Mouse (Mus musculus) kidney, embryonic 16.5 days (tissue): Measurements from ENCODE around the gene Kansl2. TPM values are rescaled to one million over a fixed set of nuclear protein-coding genes. Genes with fewer than 3 reads are reported as not detected.

ENCODE experiments used
- ATAC-seq: fragments of 200-750 bp; cut with Nextera tagmentation; 2 replicates; pipeline ENCODE4 v1.8.0; 2017; ENCODE audit warnings: moderate TSS enrichment; ENCODE audit not compliant: low FRiP score, low TSS enrichment
- H3K27ac ChIP-seq: fragments of 300-500 bp; sonication (generic); 2 replicates; pipeline ENCODE4 v1.5.1; 2014; ENCODE audit warnings: low read length
- H3K27me3 ChIP-seq: fragments of 300-500 bp; sonication (generic); 2 replicates; pipeline ENCODE4 v1.6.1; 2014; ENCODE audit warnings: low read length, control low read depth, mixed read lengths; ENCODE audit not compliant: insufficient read depth
- H3K36me3 ChIP-seq: fragments of 300-500 bp; sonication (generic); 2 replicates; pipeline ENCODE4 v1.6.1; 2014; ENCODE audit warnings: low read length, control low read depth, mixed read lengths; ENCODE audit not compliant: insufficient read depth
- H3K4me1 ChIP-seq: fragments of 300-500 bp; sonication (generic); 2 replicates; pipeline ENCODE4 v1.6.1; 2014; ENCODE audit warnings: low read length, control low read depth, mixed read lengths; ENCODE audit not compliant: insufficient read depth
- H3K4me2 ChIP-seq: fragments of 300-500 bp; sonication (generic); replicated peaks from 2 replicates; pipeline ENCODE4 v1.6.1; 2014; ENCODE audit warnings: low read depth, low read length
- H3K4me3 ChIP-seq: fragments of 300-500 bp; sonication (generic); 2 replicates; pipeline ENCODE4 v1.5.1; 2014; ENCODE audit warnings: mild to moderate bottlenecking, low read length
- H3K9ac ChIP-seq: fragments of 300-500 bp; sonication (generic); replicated peaks from 2 replicates; pipeline ENCODE4 v1.6.1; 2014; ENCODE audit warnings: low read length
- H3K9me3 ChIP-seq: fragments of 300-500 bp; sonication (generic); 2 replicates; pipeline ENCODE4 v1.6.1; 2016; ENCODE audit warnings: low read length, control low read depth
- WGBS: fragments of 180-500 bp; shearing (Covaris S2); extraction: QIAGEN DNeasy Blood & Tissue Kit; methylation state at CpG from one replicate; pipeline ENCODE4 v1.1.7; 2014; 5-methylcytosine and 5-hydroxymethylcytosine counted together
- polyA plus RNA-seq: library from polyadenylated mRNA; unstranded; fragments of >200 nt; fragmentation: Nextera tagmentation; extraction: Ambion mirVana; gene quantifications from 2 replicates; pipeline ENCODE4 v1.2.1, GENCODE M21; 2015

The Kansl2 gene
- polyA plus RNA-seq, result 106 and 113 TPM in 2 replicates

- Histone ChIP-seq H3K27ac (peak within 1 kb of the TSS; percentile 100), H3K36me3 (peaks cover 25% of the 10 kb centered on the region), H3K4me1 (peaks cover 9% of the 10 kb centered on the region), H3K4me3 (peak within 1 kb of the TSS; percentile 90), H3K9ac (peak within 1 kb of the TSS; percentile 98), H3K9me3 (no peaks in the 10 kb centered on the region), H3K27me3 (no peaks in the 10 kb centered on the region), H3K4me2 (peak within 1 kb of the TSS; percentile 91)
- WGBS, result under 1% methylated on average over 63 of the region's 70 CpGs
- peak; percentile 100 for ATAC-seq
Observed at GRCm38 (mm10) chr15:98533881-98534627, at the start of gene Kansl2. Gene Kansl2, minus strand, starts transcription at chr15:98534264.

- H3K9me3 ChIP-seq, result no peaks in the 10 kb centered on the region
- no peak for ATAC-seq
- WGBS, result 71% methylated on average over 8 of the region's 8 CpGs
- H3K27ac ChIP-seq, result no peak overlapping the region
- no peaks in the 10 kb centered on the region for H3K4me1 ChIP-seq
- H3K4me2 ChIP-seq, result no peak overlapping the region
- H3K4me3 ChIP-seq, result no peak overlapping the region
- H3K27me3 ChIP-seq, result no peaks in the 10 kb centered on the region
- 0 out of 2 replicates have a peak overlapping the region, but pooled peaks have one; percentile 11 for H3K9ac ChIP-seq
- no peaks in the 10 kb centered on the region for H3K36me3 ChIP-seq
Observed at GRCm38 (mm10) chr15:98582996-98583395, 48.9 kb upstream of the Kansl2 start.

GRCm38 (mm10) chr15:98582410-98582809, 48.3 kb upstream of the Kansl2 start:
- 76% methylated on average over 8 of the region's 8 CpGs for WGBS
- no peak for ATAC-seq
- Histone ChIP-seq H3K36me3 (no peaks in the 10 kb centered on the region), H3K4me3 (no peak overlapping the region), H3K4me1 (no peaks in the 10 kb centered on the region), H3K27ac (no peak overlapping the region), H3K9ac (0 out of 2 replicates have a peak overlapping the region, but pooled peaks have one; percentile 11), H3K9me3 (no peaks in the 10 kb centered on the region), H3K27me3 (no peaks in the 10 kb centered on the region), H3K4me2 (no peak overlapping the region)

- Histone ChIP-seq H3K27me3 (no peaks in the 10 kb centered on the region), H3K4me1 (no peaks in the 10 kb centered on the region), H3K4me3 (no peak overlapping the region), H3K4me2 (no peak overlapping the region), H3K9me3 (no peaks in the 10 kb centered on the region), H3K36me3 (no peaks in the 10 kb centered on the region), H3K27ac (no peak overlapping the region), H3K9ac (no peak overlapping the region)
- 36% methylated on average over 5 of the region's 5 CpGs for WGBS
- peak; percentile 88 for ATAC-seq
Observed at GRCm38 (mm10) chr15:98579795-98580464, 45.9 kb upstream of the Kansl2 start.

DNA sequence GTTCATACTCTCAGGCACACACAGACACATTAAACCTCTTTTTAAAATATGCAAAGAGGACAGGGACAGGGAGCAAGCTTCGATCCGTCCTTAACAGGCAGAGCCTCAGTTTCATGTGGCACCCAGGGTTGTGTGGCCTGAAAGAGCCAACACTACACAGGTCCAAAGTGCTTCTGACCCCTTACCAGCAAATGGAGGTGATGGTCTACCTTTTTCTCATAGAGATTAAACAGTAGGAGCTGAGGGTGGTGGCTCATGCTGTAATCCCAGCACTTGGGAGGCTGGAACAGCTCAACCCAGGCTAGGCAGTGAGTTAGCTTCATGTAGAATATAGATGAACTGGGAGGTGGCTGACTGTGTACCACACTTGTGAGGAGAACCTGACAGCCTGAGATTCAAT, 45.2 kb upstream of the Kansl2 start:
- H3K4me3 ChIP-seq, result no peak overlapping the region
- no peak overlapping the region for H3K27ac ChIP-seq
- no peaks in the 10 kb centered on the region for H3K36me3 ChIP-seq
- no peaks in the 10 kb centered on the region for H3K4me1 ChIP-seq
- H3K4me2 ChIP-seq, result no peak overlapping the region
- H3K9me3 ChIP-seq, result no peaks in the 10 kb centered on the region
- ATAC-seq, result no peak
- 86% methylated on average over 2 of the region's 2 CpGs for WGBS
- H3K9ac ChIP-seq, result no peak overlapping the region
- H3K27me3 ChIP-seq, result no peaks in the 10 kb centered on the region

DNA sequence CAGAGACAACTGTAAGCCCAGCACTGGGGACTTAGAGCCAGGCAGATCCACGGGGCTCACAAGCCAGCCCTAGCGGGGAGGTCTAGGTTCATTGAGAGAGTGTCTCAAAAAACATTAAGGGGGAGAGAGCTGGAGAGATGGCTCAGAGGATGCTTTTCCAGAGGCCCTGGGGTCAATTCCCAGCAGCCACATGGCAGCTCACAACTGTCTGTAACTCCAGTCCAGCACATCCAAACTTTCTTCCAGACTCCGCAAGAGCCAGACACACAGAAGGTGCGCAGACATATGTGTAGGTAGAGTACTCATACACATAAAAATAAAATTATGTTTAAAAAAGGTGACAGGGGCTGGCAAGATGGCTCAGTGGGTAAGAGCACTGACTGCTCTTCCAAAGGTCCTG, 39.2 kb upstream of the Kansl2 start:
- no peak overlapping the region for H3K9ac ChIP-seq
- H3K27me3 ChIP-seq, result no peaks in the 10 kb centered on the region
- H3K4me1 ChIP-seq, result peaks cover 9% of the 10 kb centered on the region
- ATAC-seq, result no peak
- H3K4me2 ChIP-seq, result no peak overlapping the region
- no peaks in the 10 kb centered on the region for H3K9me3 ChIP-seq
- no peak overlapping the region for H3K4me3 ChIP-seq
- no peak overlapping the region for H3K27ac ChIP-seq
- H3K36me3 ChIP-seq, result no peaks in the 10 kb centered on the region
- 71% methylated on average over 4 of the region's 4 CpGs for WGBS

DNA sequence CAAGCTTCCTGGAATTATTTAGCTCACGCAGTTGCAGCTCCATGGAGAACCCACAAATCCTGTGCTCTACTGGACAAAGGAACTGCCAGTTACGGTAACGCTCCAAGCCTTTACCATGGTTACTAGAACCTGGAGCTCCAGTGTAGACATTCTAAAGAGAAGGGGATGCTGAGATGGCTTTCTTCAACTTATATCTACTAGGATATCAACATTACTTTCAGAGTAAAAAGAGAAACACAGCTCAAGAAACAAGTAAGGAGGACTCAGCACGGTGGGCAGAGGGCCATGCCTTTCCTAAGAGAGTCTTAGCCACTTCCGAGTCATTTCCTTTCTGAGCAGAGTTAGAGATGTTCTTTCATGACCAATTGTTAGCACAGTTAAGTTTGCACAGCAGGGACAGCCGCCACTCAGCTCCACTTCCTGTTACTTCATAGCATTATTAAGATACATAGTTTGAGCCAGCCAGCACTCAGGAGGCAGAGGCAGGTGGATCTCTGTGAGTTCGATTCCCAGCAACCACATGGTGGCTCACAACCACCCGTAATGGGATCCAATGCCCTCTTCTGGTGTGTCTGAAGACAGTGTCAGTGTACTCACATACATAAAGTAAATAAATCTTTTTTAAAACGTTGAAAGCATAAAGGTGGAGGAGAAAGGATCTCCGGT, 36.9 kb upstream of the Kansl2 start, which contains the start of the genes Ccnt1 and 4930415O20Rik:
Gene Ccnt1, minus strand, starts transcription at position 51 of the 666 bp plus-strand sequence.
Gene 4930415O20Rik, plus strand, starts transcription at position 132 of the 666 bp plus-strand sequence.
- H3K27me3 ChIP-seq, result no peaks in the 10 kb centered on the region
- 82% methylated on average over 10 of the region's 10 CpGs for WGBS
- no peak for ATAC-seq
- H3K4me1 ChIP-seq, result peaks cover 14% of the 10 kb centered on the region
- no peaks in the 10 kb centered on the region for H3K9me3 ChIP-seq
- H3K4me3 ChIP-seq, result no peak within 1 kb of the TSS
- H3K36me3 ChIP-seq, result no peaks in the 10 kb centered on the region
- no peak within 1 kb of the TSS for H3K4me2 ChIP-seq
- H3K9ac ChIP-seq, result no peak within 1 kb of the TSS
- H3K27ac ChIP-seq, result no peak within 1 kb of the TSS

DNA sequence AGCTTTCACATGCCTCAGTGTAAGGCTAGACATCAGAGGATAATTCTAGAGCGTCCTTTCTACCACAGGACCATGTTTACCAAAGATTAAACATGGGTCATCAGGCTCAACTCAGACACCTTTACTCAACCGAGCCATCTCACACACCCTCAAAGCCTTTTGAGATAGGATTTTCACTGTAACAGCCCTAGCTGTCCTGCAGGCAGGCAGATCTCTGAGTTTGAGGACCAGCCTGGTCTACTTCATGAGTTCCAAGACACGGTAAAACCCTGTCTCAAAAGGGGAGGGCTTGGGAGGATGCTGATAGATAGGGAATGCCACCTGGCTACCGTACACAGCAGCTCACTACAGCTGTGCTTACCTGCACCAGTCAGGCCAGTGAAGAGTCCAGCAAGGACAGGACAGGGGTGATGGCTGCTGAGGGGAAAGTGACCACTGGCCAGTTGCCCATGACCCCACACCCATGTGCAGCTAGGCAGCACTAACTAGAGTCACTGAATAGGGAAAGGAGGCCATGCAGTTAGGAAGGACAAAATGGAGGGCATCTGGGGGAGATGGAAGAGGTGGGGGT, 35.8 kb upstream of the Kansl2 start:
- Histone ChIP-seq H3K4me3 (no peak overlapping the region), H3K9me3 (no peaks in the 10 kb centered on the region), H3K27me3 (no peaks in the 10 kb centered on the region), H3K36me3 (no peaks in the 10 kb centered on the region), H3K9ac (no peak overlapping the region), H3K4me1 (peaks cover 25% of the 10 kb centered on the region), H3K27ac (no peak overlapping the region), H3K4me2 (no peak overlapping the region)
- 90% methylated on average over 4 of the region's 4 CpGs for WGBS
- no peak for ATAC-seq

- Histone ChIP-seq H3K4me3 (peak overlapping the region; percentile 99), H3K36me3 (no peaks in the 10 kb centered on the region), H3K9ac (peak overlapping the region; percentile 93), H3K4me2 (peak overlapping the region; percentile 88), H3K4me1 (peaks cover 26% of the 10 kb centered on the region), H3K9me3 (no peaks in the 10 kb centered on the region), H3K27me3 (no peaks in the 10 kb centered on the region), H3K27ac (peak overlapping the region; percentile 97; the same call in 1 of the 2 replicates)
- ATAC-seq, result no peak
- WGBS, result 64% methylated on average over 7 of the region's 7 CpGs
Observed at GRCm38 (mm10) chr15:98569216-98569615, 35.2 kb upstream of the Kansl2 start.
